Mouse (Mus musculus) myocyte (in vitro differentiated cells): ENCODE data around the gene Gm21987. TPM values are rescaled to one million over a fixed set of nuclear protein-coding genes. Genes with fewer than 3 reads are reported as not detected.

ENCODE experiments used
- H3K27me3 ChIP-seq: one replicate; pipeline ENCODE4 v1.6.1; 2011; ENCODE audit not compliant: control insufficient read depth, insufficient read depth, insufficient read length
- H3K36me3 ChIP-seq: one replicate; pipeline ENCODE4 v1.6.1; 2011; ENCODE audit not compliant: control insufficient read depth, insufficient read depth
- H3K4me2 ChIP-seq: one replicate; pipeline ENCODE4 v1.6.1; 2011; ENCODE audit warnings: low read depth, control low read depth
- H3K4me3 ChIP-seq: one replicate; pipeline ENCODE4 v1.5.1; 2011; ENCODE audit warnings: mild to moderate bottlenecking, control low read depth, moderate library complexity
- H3K79me2 ChIP-seq: one replicate; pipeline ENCODE4 v1.6.1; 2011; ENCODE audit not compliant: control insufficient read depth, insufficient read depth
- H3ac ChIP-seq: one replicate; pipeline ENCODE4 v1.6.1; 2011; ENCODE audit not compliant: control insufficient read depth, insufficient read length
- CEBPB ChIP-seq: IDR thresholded peaks from 2 replicates; pipeline ENCODE4 v1.6.1; 2011; ENCODE audit warnings: mild to moderate bottlenecking, moderate library complexity; ENCODE audit not compliant: poor library complexity, insufficient read depth, severe bottlenecking
- E2F4 ChIP-seq: IDR thresholded peaks from one replicate; pipeline ENCODE4 v1.6.1; 2011; ENCODE audit warnings: mild to moderate bottlenecking, control low read depth, moderate library complexity; ENCODE audit not compliant: insufficient read depth
- MAX ChIP-seq: IDR thresholded peaks from one replicate; pipeline ENCODE4 v1.6.1; 2011; ENCODE audit warnings: low read depth, mild to moderate bottlenecking, control low read depth
- MYOD1 ChIP-seq, 3 experiments: IDR thresholded peaks; one replicate each; pipeline ENCODE4 v1.6.1; 2011; ENCODE audit warnings: control low read depth in 2 of 3, low read depth in 2 of 3, mild to moderate bottlenecking in 2 of 3, moderate library complexity in 1 of 3; ENCODE audit not compliant: insufficient read length in 2 of 3, control insufficient read depth in 1 of 3
- MYOG ChIP-seq, 3 experiments: IDR thresholded peaks; one replicate each; pipeline ENCODE4 v1.6.1; 2011; ENCODE audit warnings: control low read depth in 2 of 3, low read depth in 2 of 3, mild to moderate bottlenecking in 2 of 3; ENCODE audit not compliant: insufficient read length in 2 of 3, control insufficient read depth in 1 of 3, insufficient read depth in 1 of 3
- POLR2A ChIP-seq: IDR thresholded peaks from one replicate; pipeline ENCODE4 v1.6.1; 2011; ENCODE audit warnings: low read depth, mild to moderate bottlenecking, control low read depth, moderate library complexity; ENCODE audit not compliant: insufficient read length
- POLR2AphosphoS2 ChIP-seq: IDR thresholded peaks from one replicate; pipeline ENCODE4 v1.6.1; 2011; ENCODE audit warnings: low read depth, control low read depth; ENCODE audit not compliant: insufficient read length
- REST ChIP-seq: IDR thresholded peaks from one replicate; pipeline ENCODE4 v1.6.1; 2011; ENCODE audit warnings: mild to moderate bottlenecking, control low read depth, moderate library complexity; ENCODE audit not compliant: insufficient read depth, insufficient read length
- SRF ChIP-seq: IDR thresholded peaks from one replicate; pipeline ENCODE4 v1.6.1; 2011; ENCODE audit warnings: low read depth; ENCODE audit not compliant: control insufficient read depth, insufficient read length
- TCF12 ChIP-seq: IDR thresholded peaks from one replicate; pipeline ENCODE4 v1.6.1; 2011; ENCODE audit warnings: mild to moderate bottlenecking, control low read depth; ENCODE audit not compliant: poor library complexity, insufficient read depth, severe bottlenecking
- TCF3 ChIP-seq: IDR thresholded peaks from one replicate; pipeline ENCODE4 v1.6.1; 2011; ENCODE audit warnings: low read depth, control low read depth; ENCODE audit not compliant: insufficient read length
- USF1 ChIP-seq: IDR thresholded peaks from one replicate; pipeline ENCODE4 v1.6.1; 2011; ENCODE audit warnings: low read depth, mild to moderate bottlenecking, control low read depth, moderate library complexity
- polyA plus RNA-seq: library from polyadenylated mRNA; unstranded; fragments of >200 nt; fragmentation: generic; extraction: Trizol; gene quantifications from one replicate; pipeline ENCODE4 v1.2.1, GENCODE M21; 2012; ENCODE audit warnings: missing spikeins

Gene Gm21987
- polyA plus RNA-seq, 1 experiment = 0.16 TPM

DNA sequence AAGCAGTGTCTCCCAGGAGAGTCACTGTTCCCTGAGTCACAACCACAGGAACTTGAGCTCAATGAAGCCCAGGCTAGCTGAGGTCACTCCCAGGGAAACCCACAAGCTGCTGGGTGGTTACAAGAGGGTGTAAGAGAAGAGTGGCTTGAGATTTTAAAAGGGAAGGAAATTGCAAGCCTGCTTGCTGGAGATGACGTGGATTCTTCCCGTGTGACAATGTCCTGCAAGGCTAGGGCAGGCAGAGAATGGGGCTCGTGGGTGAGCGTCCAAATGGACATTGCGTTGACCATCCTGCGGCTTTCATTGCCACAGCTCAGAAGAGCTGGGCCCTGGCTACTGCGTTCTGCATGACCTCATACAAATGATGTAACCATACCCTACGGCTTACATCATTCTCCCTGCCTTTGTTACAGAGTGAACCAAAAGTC lies 47.4 kb downstream of the Gm21987 start:
- TF ChIP-seq TCF12 (no peak), E2F4 (no peak), REST (no peak), POLR2A (peak; percentile 53), SRF (no peak), POLR2AphosphoS2 (peak; percentile 43), CEBPB (peak; percentile 80), MYOG (IDR thresholded peaks at IDR 0.05; ENCODE audit: control insufficient read depth in 1 of 3, insufficient read depth in 1 of 3, insufficient read length in 2 of 3, low read depth in 2 of 3) (no peak), USF1 (no peak), TCF3 (no peak), MYOD1 (IDR thresholded peaks at IDR 0.05; ENCODE audit: control insufficient read depth in 1 of 3, insufficient read length in 2 of 3, low read depth in 2 of 3) (peak in 1 of 3 experiments; percentile 14), MAX (no peak)

DNA sequence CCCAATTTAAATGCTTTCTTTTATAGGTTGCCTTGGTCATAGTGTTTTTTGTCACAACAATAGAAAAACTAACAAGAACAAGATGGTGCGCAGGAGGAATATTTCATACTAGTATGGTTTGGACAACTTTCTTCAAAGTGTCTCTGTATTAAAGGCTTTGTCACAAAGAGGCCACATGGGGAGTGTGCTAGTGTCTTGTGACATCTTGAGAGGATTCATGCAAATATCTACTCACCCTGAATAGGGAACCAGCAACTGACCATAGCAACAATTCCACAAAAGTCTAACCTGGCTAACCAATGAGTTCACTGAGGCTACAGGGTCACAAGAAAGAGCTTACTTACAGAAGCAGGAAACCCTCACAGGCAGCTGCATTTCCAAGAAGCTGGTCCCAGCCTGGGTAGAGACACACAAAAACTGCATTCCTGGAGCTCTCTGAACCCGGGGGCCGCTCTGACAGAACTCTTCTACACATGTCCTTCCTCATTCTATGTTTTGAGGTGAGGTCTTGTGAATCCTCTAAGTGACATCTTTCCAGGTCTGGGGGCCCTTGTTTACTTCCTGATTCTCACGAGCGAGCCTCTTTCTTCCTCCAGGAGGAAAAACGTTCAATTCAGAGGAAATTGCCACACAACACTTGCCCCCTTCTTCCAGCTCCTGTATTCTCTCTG lies 48.4 kb downstream of the Gm21987 start:
- no peak for TF ChIP-seq TCF12
- no peak for TF ChIP-seq POLR2A
- no peak for TF ChIP-seq REST
- TF ChIP-seq CEBPB = no peak
- TF ChIP-seq SRF = no peak
- no peak for TF ChIP-seq POLR2AphosphoS2
- no peak for TF ChIP-seq MYOD1 (IDR thresholded peaks at IDR 0.05; ENCODE audit: control insufficient read depth in 1 of 3, insufficient read length in 2 of 3, low read depth in 2 of 3)
- TF ChIP-seq MYOG (IDR thresholded peaks at IDR 0.05; ENCODE audit: control insufficient read depth in 1 of 3, insufficient read depth in 1 of 3, insufficient read length in 2 of 3, low read depth in 2 of 3) = no peak
- TF ChIP-seq USF1 = no peak
- TF ChIP-seq MAX = no peak
- no peak for TF ChIP-seq TCF3
- TF ChIP-seq E2F4 = no peak
- Histone ChIP-seq H3K36me3 (no peaks in the 10 kb centered on the region), H3K4me2 (peak overlapping the region; percentile 71), H3K79me2 (no peaks in the 10 kb centered on the region), H3K27me3 (no peaks in the 10 kb centered on the region), H3ac (no peak overlapping the region), H3K4me3 (no peak overlapping the region)

More for the DNA sequence above, 47.4 kb downstream of the Gm21987 start:
- no peaks in the 10 kb centered on the region for H3K27me3 ChIP-seq
- no peaks in the 10 kb centered on the region for H3K79me2 ChIP-seq
- no peak overlapping the region for H3K4me3 ChIP-seq
- H3K36me3 ChIP-seq = no peaks in the 10 kb centered on the region
- peak overlapping the region; percentile 71 for H3K4me2 ChIP-seq
- H3ac ChIP-seq = no peak overlapping the region

DNA sequence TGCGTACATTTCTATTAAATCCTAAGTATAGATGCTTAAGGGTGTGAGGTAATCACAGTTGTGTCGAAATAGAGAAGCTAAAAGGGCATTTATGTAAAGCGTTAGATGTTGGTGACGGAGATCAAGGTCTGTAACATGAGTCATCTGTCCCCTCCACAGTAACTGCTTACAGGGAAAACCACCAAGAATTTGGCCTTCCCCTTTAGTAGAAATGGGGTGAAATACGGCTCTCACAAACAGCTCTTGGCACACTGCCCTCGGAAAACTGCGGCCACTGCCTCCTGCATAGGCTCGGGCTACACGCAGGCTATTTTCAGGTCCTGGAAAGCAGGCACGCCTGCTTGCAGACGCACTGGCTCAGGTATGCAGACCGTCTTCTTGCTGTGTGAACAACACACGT lies 49.3 kb downstream of the Gm21987 start:
- H3K27me3 ChIP-seq = no peaks in the 10 kb centered on the region
- no peak overlapping the region for H3ac ChIP-seq
- peak overlapping the region; percentile 69 for H3K4me2 ChIP-seq
- H3K36me3 ChIP-seq = no peaks in the 10 kb centered on the region
- H3K79me2 ChIP-seq = no peaks in the 10 kb centered on the region
- H3K4me3 ChIP-seq = no peak overlapping the region
- TF ChIP-seq SRF = no peak
- TF ChIP-seq MYOG (IDR thresholded peaks at IDR 0.05; ENCODE audit: control insufficient read depth in 1 of 3, insufficient read depth in 1 of 3, insufficient read length in 2 of 3, low read depth in 2 of 3) = peak in 1 of 3 experiments; percentile 53
- TF ChIP-seq CEBPB = peak; percentile 83
- TF ChIP-seq TCF3 = no peak
- no peak for TF ChIP-seq MAX
- TF ChIP-seq E2F4 = no peak
- TF ChIP-seq TCF12 = no peak
- TF ChIP-seq REST = no peak
- no peak for TF ChIP-seq POLR2A
- TF ChIP-seq USF1 = no peak
- no peak for TF ChIP-seq POLR2AphosphoS2
- peak in 1 of 3 experiments; percentile 47 for TF ChIP-seq MYOD1 (IDR thresholded peaks at IDR 0.05; ENCODE audit: control insufficient read depth in 1 of 3, insufficient read length in 2 of 3, low read depth in 2 of 3)

DNA sequence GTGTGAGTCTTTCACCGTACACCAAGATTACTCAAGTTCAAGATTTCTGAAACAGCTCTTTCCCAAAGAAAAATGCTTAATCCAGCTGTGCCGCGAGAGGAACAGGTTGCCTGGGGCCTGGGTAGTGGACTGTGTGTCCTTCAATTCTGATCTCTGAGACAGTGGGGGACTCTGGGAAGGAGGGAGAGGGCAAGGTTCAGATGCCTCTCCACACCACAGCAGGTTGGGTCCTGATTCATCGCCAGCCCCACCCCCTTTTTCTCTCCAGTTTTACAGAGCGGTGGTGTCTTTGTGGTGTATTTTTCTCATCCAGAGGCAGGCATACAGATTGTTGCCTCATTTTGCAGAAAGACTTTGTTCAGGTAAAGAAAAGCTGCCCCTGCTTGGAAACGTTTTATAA lies 51.4 kb downstream of the Gm21987 start:
- Histone ChIP-seq H3K27me3 (no peaks in the 10 kb centered on the region), H3K4me3 (no peak overlapping the region), H3ac (no peak overlapping the region), H3K4me2 (no peak overlapping the region), H3K36me3 (no peaks in the 10 kb centered on the region), H3K79me2 (no peaks in the 10 kb centered on the region)
- no peak for TF ChIP-seq CEBPB
- TF ChIP-seq SRF = no peak
- no peak for TF ChIP-seq REST
- no peak for TF ChIP-seq MAX
- TF ChIP-seq USF1 = no peak
- TF ChIP-seq MYOG (IDR thresholded peaks at IDR 0.05; ENCODE audit: control insufficient read depth in 1 of 3, insufficient read depth in 1 of 3, insufficient read length in 2 of 3, low read depth in 2 of 3) = no peak
- TF ChIP-seq TCF12 = no peak
- TF ChIP-seq MYOD1 (IDR thresholded peaks at IDR 0.05; ENCODE audit: control insufficient read depth in 1 of 3, insufficient read length in 2 of 3, low read depth in 2 of 3) = no peak
